Mouse (Mus musculus) neural tube, embryonic 13.5 days (tissue): ENCODE data around the gene Papolg. TPM values are rescaled to one million over a fixed set of nuclear protein-coding genes. Genes with fewer than 3 reads are reported as not detected.

Source experiments
- ATAC-seq: fragments of 200-750 bp; cut with Nextera tagmentation; 2 replicates; pipeline ENCODE4 v1.8.0; 2017; ENCODE audit warnings: low read depth, mild to moderate bottlenecking, moderate TSS enrichment, moderate library complexity
- H3K27ac ChIP-seq: fragments of 300-500 bp; sonication (generic); replicated peaks from 2 replicates; pipeline ENCODE4 v1.5.1; 2015; ENCODE audit warnings: moderate library complexity, mild to moderate bottlenecking, inconsistent platforms
- H3K27me3 ChIP-seq: fragments of 300-500 bp; sonication (generic); 2 replicates; pipeline ENCODE4 v1.6.1; 2015; ENCODE audit warnings: mild to moderate bottlenecking, inconsistent platforms
- H3K36me3 ChIP-seq: fragments of 300-500 bp; sonication (generic); 2 replicates; pipeline ENCODE4 v1.6.1; 2015; ENCODE audit warnings: mild to moderate bottlenecking, inconsistent platforms
- H3K4me1 ChIP-seq: fragments of 300-500 bp; sonication (generic); replicated peaks from 2 replicates; pipeline ENCODE4 v1.6.1; 2015; ENCODE audit warnings: inconsistent platforms
- H3K4me2 ChIP-seq: fragments of 300-500 bp; sonication (generic); 2 replicates; pipeline ENCODE4 v1.6.1; 2015; ENCODE audit warnings: inconsistent platforms, mild to moderate bottlenecking, moderate library complexity
- H3K4me3 ChIP-seq: fragments of 300-500 bp; sonication (generic); 2 replicates; pipeline ENCODE4 v1.5.1; 2015; ENCODE audit warnings: mild to moderate bottlenecking, inconsistent platforms
- H3K9ac ChIP-seq: fragments of 300-500 bp; sonication (generic); 2 replicates; pipeline ENCODE4 v1.6.1; 2015; ENCODE audit warnings: moderate library complexity, mild to moderate bottlenecking, inconsistent platforms
- H3K9me3 ChIP-seq: fragments of 300-500 bp; sonication (generic); 2 replicates; pipeline ENCODE4 v1.6.1; 2016; ENCODE audit warnings: inconsistent platforms
- WGBS: fragments of 180-500 bp; shearing (Covaris S2); methylation state at CpG from one replicate; pipeline ENCODE4 v1.1.7; 2015; 5-methylcytosine and 5-hydroxymethylcytosine counted together
- polyA plus RNA-seq: library from polyadenylated mRNA; unstranded; fragments of >200 nt; fragmentation: Nextera tagmentation; extraction: Ambion mirVana; gene quantifications from 2 replicates; pipeline ENCODE4 v1.2.1, GENCODE M21; 2015

Gene Papolg
- polyA plus RNA-seq, 1 experiment from 2014 or later = 19.5 TPM

- Histone ChIP-seq H3K36me3 (no peaks in the 10 kb centered on the region), H3K4me2 (no peak overlapping the region), H3K4me3 (no peak overlapping the region), H3K27ac (no peak overlapping the region), H3K27me3 (no peaks in the 10 kb centered on the region), H3K4me1 (no peaks in the 10 kb centered on the region), H3K9me3 (no peaks in the 10 kb centered on the region), H3K9ac (no peak overlapping the region)
- WGBS = 77% methylated on average over 22 of the region's 22 CpGs
- ATAC-seq = no peak
Measured at GRCm38 (mm10) chr11:23846016-23846815, 48.8 kb downstream of the Papolg start.

GRCm38 (mm10) chr11:23823244-23823643 is 71.8 kb downstream of the Papolg start:
- H3K9ac ChIP-seq = no peak overlapping the region
- no peaks in the 10 kb centered on the region for H3K27me3 ChIP-seq
- no peak for ATAC-seq
- no peak overlapping the region for H3K4me3 ChIP-seq
- no peaks in the 10 kb centered on the region for H3K4me1 ChIP-seq
- H3K4me2 ChIP-seq = no peak overlapping the region
- H3K27ac ChIP-seq = no peak overlapping the region
- 73% methylated on average over 3 of the region's 3 CpGs for WGBS
- no peaks in the 10 kb centered on the region for H3K36me3 ChIP-seq
- H3K9me3 ChIP-seq = no peaks in the 10 kb centered on the region

GRCm38 (mm10) chr11:23821652-23822051 is 73.4 kb downstream of the Papolg start:
- H3K9me3 ChIP-seq = peaks cover 6% of the 10 kb centered on the region; the same call in 1 of the 2 replicates
- ATAC-seq = no peak
- H3K36me3 ChIP-seq = no peaks in the 10 kb centered on the region
- no peak overlapping the region for H3K9ac ChIP-seq
- H3K27me3 ChIP-seq = no peaks in the 10 kb centered on the region
- no peak overlapping the region for H3K4me2 ChIP-seq
- no peak overlapping the region for H3K4me3 ChIP-seq
- H3K27ac ChIP-seq = no peak overlapping the region
- H3K4me1 ChIP-seq = no peaks in the 10 kb centered on the region
- 85% methylated on average over 2 of the region's 2 CpGs for WGBS

GRCm38 (mm10) chr11:23820977-23821376 is 74.1 kb downstream of the Papolg start:
- no peaks in the 10 kb centered on the region for H3K4me1 ChIP-seq
- H3K9me3 ChIP-seq = peaks cover 6% of the 10 kb centered on the region; the same call in 1 of the 2 replicates
- H3K4me2 ChIP-seq = no peak overlapping the region
- H3K27me3 ChIP-seq = no peaks in the 10 kb centered on the region
- H3K27ac ChIP-seq = no peak overlapping the region
- 82% methylated on average over 2 of the region's 2 CpGs for WGBS
- no peak for ATAC-seq
- no peak overlapping the region for H3K4me3 ChIP-seq
- H3K9ac ChIP-seq = no peak overlapping the region
- no peaks in the 10 kb centered on the region for H3K36me3 ChIP-seq

GRCm38 (mm10) chr11:23818745-23819144 is 76.3 kb downstream of the Papolg start:
- H3K27ac ChIP-seq = no peak overlapping the region
- H3K4me2 ChIP-seq = no peak overlapping the region
- 83% methylated on average over 1 of the region's 1 CpGs for WGBS
- H3K9ac ChIP-seq = no peak overlapping the region
- ATAC-seq = no peak
- no peaks in the 10 kb centered on the region for H3K4me1 ChIP-seq
- H3K36me3 ChIP-seq = no peaks in the 10 kb centered on the region
- H3K27me3 ChIP-seq = no peaks in the 10 kb centered on the region
- no peak overlapping the region for H3K4me3 ChIP-seq
- peaks cover 6% of the 10 kb centered on the region; the same call in 1 of the 2 replicates for H3K9me3 ChIP-seq

Other genes with a start within 250 kb of the Papolg start
- 14.1 and 14.3 TPM in 2 replicates for gene Pus10, start 229.6 kb downstream of the Papolg start, polyA plus RNA-seq
- 38.8 and 45.1 TPM in 2 replicates for gene Pex13, start 229.3 kb downstream of the Papolg start, polyA plus RNA-seq
- gene Rel, start 124.3 kb downstream of the Papolg start, polyA plus RNA-seq = 0.47 and 0.56 TPM in 2 replicates
- not detected in 2 replicates for gene A830031A19Rik, start 179.8 kb upstream of the Papolg start, polyA plus RNA-seq
- 125 and 131 TPM in 2 replicates for gene Bcl11a, start 182.8 kb upstream of the Papolg start, polyA plus RNA-seq